Comparison of ENCODE assay signal across 8 mouse cellular contexts in genomic region chr5:139324691-139325394, GRCm38 (mm10). TPM values are rescaled to one million over a fixed set of nuclear protein-coding genes. Genes with fewer than 3 reads are reported as not detected.
DNase-seq lines count a peak whose midpoint lies in the region; ATAC-seq and TF ChIP-seq lines count a peak whose summit lies in the region.

No protein-coding gene starts in this region.

- 0 out of 2 replicates have a peak, but pooled peaks have one; percentile 14 for ATAC-seq in heart, embryonic 13.5 days (ENCODE audit: extremely low read depth, insufficient number of reproducible peaks, low FRiP score, low TSS enrichment)
- peak; percentile 36 for ATAC-seq in lung, postnatal 0 days

- no peak overlapping the region for H3K27ac ChIP-seq in heart, embryonic 13.5 days (replicated peaks)
- H3K27ac ChIP-seq in lung, postnatal 0 days (ENCODE audit: low read length): no peak overlapping the region
- peak overlapping the region; percentile 74 for H3K27ac ChIP-seq in olfactory bulb, adult 2 months (ENCODE audit: insufficient read depth, low read depth, low read length)

- peaks cover 77% of the 10 kb centered on the region for H3K27me3 ChIP-seq in heart, embryonic 13.5 days (replicated peaks)
- peaks cover 10% of the 10 kb centered on the region; the same call in 1 of the 2 replicates for H3K27me3 ChIP-seq in lung, postnatal 0 days (replicated peaks; ENCODE audit: insufficient read depth, low read length)

- peaks cover 25% of the 10 kb centered on the region for H3K4me1 ChIP-seq in heart, embryonic 13.5 days
- H3K4me1 ChIP-seq in lung, postnatal 0 days (ENCODE audit: insufficient read depth, low read depth, low read length): peaks cover 9% of the 10 kb centered on the region; the same call in 1 of the 2 replicates
- peaks cover 32% of the 10 kb centered on the region for H3K4me1 ChIP-seq in olfactory bulb, adult 2 months (ENCODE audit: control insufficient read depth, insufficient read depth, low read length)

- no peak for TF ChIP-seq POLR2A in olfactory bulb, adult 2 months (IDR thresholded peaks at IDR 0.05; ENCODE audit: insufficient read depth, low read depth, low read length)

- no peak for TF ChIP-seq EP300 in lung, postnatal 0 days (IDR thresholded peaks at IDR 0.05)

- no peak for TF ChIP-seq CTCF in lung, postnatal 0 days (IDR thresholded peaks at IDR 0.05)
- TF ChIP-seq CTCF in olfactory bulb, adult 2 months (IDR thresholded peaks at IDR 0.05; ENCODE audit: insufficient read depth, low read depth, low read length): no peak

- 3% methylated on average over 50 of the region's 62 CpGs for WGBS in heart, embryonic 13.5 days
- 4% methylated on average over 30 of the region's 62 CpGs for WGBS in lung, postnatal 0 days
- WGBS in olfactory bulb, adult 2 months: 2% methylated on average over 62 of the region's 62 CpGs

- peak overlapping the region; percentile 71 for H3K4me3 ChIP-seq in heart, embryonic 13.5 days
- H3K4me3 ChIP-seq in lung, postnatal 0 days (ENCODE audit: low read depth, low read length): peak overlapping the region; percentile 55
- H3K4me3 ChIP-seq in olfactory bulb, adult 2 months (ENCODE audit: insufficient read depth, low read depth, low read length): peak overlapping the region; percentile 88

- H3K36me3 ChIP-seq in heart, embryonic 13.5 days: no peaks in the 10 kb centered on the region
- H3K36me3 ChIP-seq in lung, postnatal 0 days (ENCODE audit: insufficient read depth, low read length): no peaks in the 10 kb centered on the region

- no peaks in the 10 kb centered on the region for H3K9me3 ChIP-seq in heart, embryonic 13.5 days
- H3K9me3 ChIP-seq in lung, postnatal 0 days (ENCODE audit: low read length): no peaks in the 10 kb centered on the region

- peak overlapping the region; percentile 84 for H3K9ac ChIP-seq in heart, embryonic 13.5 days
- peak overlapping the region; percentile 48 for H3K9ac ChIP-seq in lung, postnatal 0 days (replicated peaks; ENCODE audit: low read depth)

- peak; percentile 38 for DNase-seq in ovary, postnatal 36 days (ENCODE audit: low spot score)
- no peak for DNase-seq in ovary, postnatal 10 days (ENCODE audit: low spot score)
- peak; percentile 90 for DNase-seq in cerebellum, adult 9-10 months
- peak; percentile 70 for DNase-seq in layer of hippocampus, adult 9-11 months
- peak; percentile 41 for DNase-seq in lung, postnatal 0 days (ENCODE audit: low spot score)
- no peak for DNase-seq in urinary bladder, postnatal 25 days (ENCODE audit: low spot score)

- H3K4me2 ChIP-seq in heart, embryonic 13.5 days: peak overlapping the region; percentile 97
- peak overlapping the region; percentile 95 for H3K4me2 ChIP-seq in lung, postnatal 0 days (replicated peaks; ENCODE audit: low read depth, low read length)

RNA-seq across cellular contexts. Expression of gene Adap1, which starts 0.6 kb away (rescaled TPM):
- 0.70 and 1.0 TPM in 2 replicates for polyA plus RNA-seq in heart, embryonic 13.5 days (2015; fragmentation: Nextera tagmentation; extraction: Ambion mirVana)
- polyA plus RNA-seq in lung, postnatal 0 days (2015; fragmentation: Nextera tagmentation; extraction: Ambion mirVana): 3.6 and 4.1 TPM in 2 replicates
- not detected in 2 replicates for polyA plus RNA-seq in olfactory bulb, adult 2 months (2012; ENCODE audit: insufficient read depth, insufficient read length, low replicate concordance, missing spikeins)

RNA-seq across cellular contexts. Expression of gene Cox19, which starts 26.4 kb away (rescaled TPM):
- 68.4 and 75.8 TPM in 2 replicates for polyA plus RNA-seq in heart, embryonic 13.5 days (2015; fragmentation: Nextera tagmentation; extraction: Ambion mirVana)
- polyA plus RNA-seq in lung, postnatal 0 days (2015; fragmentation: Nextera tagmentation; extraction: Ambion mirVana): 60.5 and 61.6 TPM in 2 replicates
- polyA plus RNA-seq in olfactory bulb, adult 2 months (2012; ENCODE audit: insufficient read depth, insufficient read length, low replicate concordance, missing spikeins): not detected in 2 replicates

RNA-seq across cellular contexts. Expression of gene Cyp2w1, which starts 27.6 kb away (rescaled TPM):
- not detected in 2 replicates for polyA plus RNA-seq in heart, embryonic 13.5 days (2015; fragmentation: Nextera tagmentation; extraction: Ambion mirVana)
- polyA plus RNA-seq in lung, postnatal 0 days (2015; fragmentation: Nextera tagmentation; extraction: Ambion mirVana): not detected in 2 replicates
- not detected in 2 replicates for polyA plus RNA-seq in olfactory bulb, adult 2 months (2012; ENCODE audit: insufficient read depth, insufficient read length, low replicate concordance, missing spikeins)

RNA-seq across cellular contexts. Expression of gene Gpr146, which starts 52.7 kb away (rescaled TPM):
- 7.0 and 8.8 TPM in 2 replicates for polyA plus RNA-seq in heart, embryonic 13.5 days (2015; fragmentation: Nextera tagmentation; extraction: Ambion mirVana)
- polyA plus RNA-seq in lung, postnatal 0 days (2015; fragmentation: Nextera tagmentation; extraction: Ambion mirVana): 22.7 and 28.1 TPM in 2 replicates
- not detected in 2 replicates for polyA plus RNA-seq in olfactory bulb, adult 2 months (2012; ENCODE audit: insufficient read depth, insufficient read length, low replicate concordance, missing spikeins)

Comparison
In these comparisons a context has a peak if more than half of its experiments do, and no peak if none do; other contexts are left out.
1. DNase-seq: peak in ovary, postnatal 36 days (single experiment), cerebellum, adult 9-10 months (single experiment), layer of hippocampus, adult 9-11 months (single experiment) and lung, postnatal 0 days (single experiment); none in ovary, postnatal 10 days (single experiment) and urinary bladder, postnatal 25 days (single experiment).
2. RNA of gene Cox19, which starts 26.4 kb away (polyA plus RNA-seq): 68.4 to 75.8 TPM in heart, embryonic 13.5 days and 60.5 to 61.6 TPM in lung, postnatal 0 days; not detected in olfactory bulb, adult 2 months; every median in the first group is over 10 times any median in the second.
3. Peak in every context shown above with its lines, with median percentiles within 50 percentile points of each other: H3K4me3 ChIP-seq.